In the genomic region with DNA sequence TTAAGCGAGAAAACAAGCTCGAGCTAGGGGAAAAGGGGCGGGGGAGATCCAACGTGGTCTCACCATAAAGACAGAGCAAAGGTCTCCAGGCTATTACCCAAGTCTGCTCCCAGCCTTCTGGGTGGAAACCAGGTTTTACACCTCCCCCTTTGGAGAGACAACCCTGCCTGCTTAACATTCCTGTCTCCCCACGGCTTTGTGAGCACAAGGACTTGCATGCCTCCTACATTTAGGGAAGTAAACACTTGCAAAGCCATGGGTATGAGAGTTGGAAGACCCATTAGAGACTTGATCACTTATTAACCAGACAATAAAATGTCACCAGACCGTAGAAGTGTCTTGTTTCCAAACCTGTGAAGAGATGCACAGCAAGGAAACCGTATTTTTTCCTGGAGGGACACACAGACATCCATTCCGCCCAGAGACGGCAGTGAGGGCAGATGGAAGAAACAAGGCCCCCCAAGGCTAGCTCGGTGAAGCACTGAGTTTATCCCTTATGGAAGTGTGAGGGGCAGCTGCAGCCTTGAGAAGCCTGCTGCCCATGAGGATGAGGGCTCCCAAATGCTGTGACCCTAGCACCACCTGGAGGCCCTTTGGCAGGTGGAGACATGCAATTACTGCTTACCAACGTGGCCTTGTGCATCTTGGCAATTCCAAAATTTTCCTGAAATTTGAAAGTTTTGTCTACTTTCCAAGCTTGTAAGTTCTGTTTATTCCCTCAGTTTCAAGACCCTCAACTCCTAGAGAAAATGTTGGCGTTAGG, we compare ENCODE assay signal across 13 mouse cellular contexts. TPM values are rescaled to one million over a fixed set of nuclear protein-coding genes. Genes with fewer than 3 reads are reported as not detected.
DNase-seq lines count a peak whose midpoint lies in the region; ATAC-seq and TF ChIP-seq lines count a peak whose summit lies in the region.
"Had no signal": no experiment of that assay in that cellular context is flagged by ENCODE, and none has a peak within 500 bp of the region (broad histone marks: within the 10 kb centered on the region; RNA-seq: fewer than 3 reads in every experiment).

No protein-coding gene starts in this region.

- no peak overlapping the region for H3K9ac ChIP-seq in kidney, embryonic 15.5 days
- no peak overlapping the region for H3K9ac ChIP-seq in kidney, embryonic 14.5 days (ENCODE audit: low read depth, low read length)
- no peak overlapping the region for H3K9ac ChIP-seq in ES-E14 (ENCODE audit: insufficient read depth, low read depth, low read length, poor library complexity, severe bottlenecking)
- H3K9ac ChIP-seq: liver, embryonic 15.5 days had no signal

- H3K27me3 ChIP-seq in kidney, embryonic 15.5 days, result no peaks in the 10 kb centered on the region
- H3K27me3 ChIP-seq in kidney, embryonic 14.5 days (ENCODE audit: control insufficient read depth, insufficient read depth, low read length), result no peaks in the 10 kb centered on the region
- H3K27me3 ChIP-seq: liver, embryonic 15.5 days had no signal

- no peaks in the 10 kb centered on the region for H3K9me3 ChIP-seq in kidney, embryonic 15.5 days (replicated peaks)
- H3K9me3 ChIP-seq in kidney, embryonic 14.5 days (ENCODE audit: control insufficient read depth, low read length), result no peaks in the 10 kb centered on the region
- H3K9me3 ChIP-seq in ES-E14 (ENCODE audit: control insufficient read depth, insufficient read depth, low read depth, low read length), result no peaks in the 10 kb centered on the region; the same call in 1 of the 2 replicates
- H3K9me3 ChIP-seq: liver, embryonic 15.5 days had no signal

- H3K4me3 ChIP-seq in kidney, embryonic 15.5 days (replicated peaks), result no peak overlapping the region
- no peak overlapping the region for H3K4me3 ChIP-seq in kidney, embryonic 14.5 days (ENCODE audit: low read length)
- H3K4me3 ChIP-seq in ES-E14 (ENCODE audit: insufficient read depth in 1 of 2, low read depth in 1 of 2, low read length in 2 of 2, poor library complexity in 1 of 2, severe bottlenecking in 1 of 2), result no peak overlapping the region
- H3K4me3 ChIP-seq: liver, embryonic 15.5 days had no signal

- 50% methylated on average over 12 of the region's 12 CpGs for whole genome bisulfite sequencing in kidney, embryonic 15.5 days
- 50% methylated on average over 12 of the region's 12 CpGs for WGBS in kidney, embryonic 14.5 days

- no peaks in the 10 kb centered on the region for H3K36me3 ChIP-seq in kidney, embryonic 15.5 days
- H3K36me3 ChIP-seq in kidney, embryonic 14.5 days (ENCODE audit: control insufficient read depth, insufficient read depth, low read length), result no peaks in the 10 kb centered on the region
- H3K36me3 ChIP-seq in ES-E14 (ENCODE audit: control insufficient read depth, insufficient read depth, low read length, poor library complexity, severe bottlenecking), result no peaks in the 10 kb centered on the region
- H3K36me3 ChIP-seq: liver, embryonic 15.5 days had no signal

- H3K4me1 ChIP-seq in kidney, embryonic 15.5 days, result peaks cover 5% of the 10 kb centered on the region; the same call in 1 of the 2 replicates
- H3K4me1 ChIP-seq in kidney, embryonic 14.5 days (ENCODE audit: control insufficient read depth, insufficient read depth, low read length), result no peaks in the 10 kb centered on the region
- H3K4me1 ChIP-seq in ES-E14 (ENCODE audit: control insufficient read depth in 2 of 2, insufficient read depth in 2 of 2, low read length in 2 of 2, poor library complexity in 1 of 2), result no peaks in the 10 kb centered on the region
- H3K4me1 ChIP-seq: liver, embryonic 15.5 days had no signal

- DNase-seq in B cell, adult 2 months, result peak; percentile 29 to 33
- no peak for DNase-seq in ES-E14 (ENCODE audit: low read depth, low spot score)
- DNase-seq in kidney, postnatal 4 days, result peak; percentile 25 to 52
- no peak for DNase-seq in right cerebral cortex, postnatal 25 days
- DNase-seq: adrenal gland, postnatal 36 days; cerebellum, adult 9-11 months; heart, postnatal 4 days; layer of hippocampus, adult 9-11 months had no signal

- in situ Hi-C loops in ES-E14 (cut with MboI; ENCODE audit: low sequenced_read_pairs in 2 of 2, unreplicated experiment in 2 of 2), result no loop called here

- peak; percentile 58; the same call in 1 of the 2 replicates for ATAC-seq in kidney, embryonic 15.5 days (replicated peaks; ENCODE audit: low FRiP score)
- ATAC-seq in kidney, embryonic 14.5 days (ENCODE audit: low FRiP score, low TSS enrichment), result no peak; the same call in 1 of the 2 replicates
- no peak for ATAC-seq in monocyte, adult 5-6 weeks (replicated peaks; ENCODE audit: insufficient number of reproducible peaks, low FRiP score, low TSS enrichment, poor library complexity, severe bottlenecking)
- ATAC-seq: midbrain, embryonic 16.5 days had no signal

- H3K4me2 ChIP-seq in kidney, embryonic 15.5 days, result no peak overlapping the region
- H3K4me2 ChIP-seq in kidney, embryonic 14.5 days (replicated peaks; ENCODE audit: low read depth, low read length), result no peak overlapping the region
- H3K4me2 ChIP-seq: liver, embryonic 15.5 days had no signal

- H3K27ac ChIP-seq in kidney, embryonic 15.5 days, result 0 out of 2 replicates have a peak overlapping the region, but pooled peaks have one; percentile 3
- H3K27ac ChIP-seq in kidney, embryonic 14.5 days (ENCODE audit: low read depth, low read length), result no peak overlapping the region
- no peak overlapping the region for H3K27ac ChIP-seq in ES-E14 (ENCODE audit: insufficient read depth, low read depth, low read length, poor library complexity, severe bottlenecking)
- H3K27ac ChIP-seq: liver, embryonic 15.5 days had no signal

TF ChIP-seq in ES-E14, 5 proteins besides CTCF, POLR2A, EP300 and RAD21:
- TF ChIP-seq ZNF384 (IDR thresholded peaks at IDR 0.05; ENCODE audit: low read depth, low read length) (no peak), ZC3H11A (IDR thresholded peaks at IDR 0.05; ENCODE audit: borderline replicate concordance, low read depth, low read length) (peak; percentile 40; the same call in 1 of the 2 replicates)
TF ChIP-seq in ES-E14: peak in this region for 1.

RNA-seq across cellular contexts. Expression of gene Rtp1, which starts 8.7 kb away (rescaled TPM):
- polyA plus RNA-seq in kidney, embryonic 15.5 days (2015; fragmentation: Nextera tagmentation; extraction: Ambion mirVana), result not detected in 2 replicates
- not detected in 2 replicates for polyA plus RNA-seq in kidney, embryonic 14.5 days (2014; fragmentation: Nextera tagmentation; extraction: Ambion mirVana)
- total RNA-seq in ES-E14 (2012; rRNA removed), result not detected in 2 replicates
- not detected in 3 replicates for total RNA-seq in monocyte, adult 5-6 weeks (2017)
- total RNA-seq: adrenal gland, postnatal 36 days; heart, postnatal 4 days had no signal
- polyA plus RNA-seq: liver, embryonic 15.5 days had no signal

Comparison
In these comparisons a context has a peak if more than half of its experiments do, and no peak if none do; other contexts are left out.
1. DNase-seq: peak in B cell, adult 2 months (2 of 2) and kidney, postnatal 4 days (2 of 2); none in ES-E14 (single experiment) and right cerebral cortex, postnatal 25 days (single experiment).